Mouse (Mus musculus) embryonic facial prominence, embryonic 11.5 days (tissue): ENCODE data around the gene Rubcn. TPM values are rescaled to one million over a fixed set of nuclear protein-coding genes. Genes with fewer than 3 reads are reported as not detected.

Experiments
- ATAC-seq: fragments of 200-750 bp; cut with Nextera tagmentation; replicated peaks from 2 replicates; pipeline ENCODE4 v1.8.0; 2017; ENCODE audit warnings: low read depth; ENCODE audit not compliant: insufficient number of reproducible peaks, low FRiP score, low TSS enrichment
- DNase-seq: peaks from one replicate; pipeline ENCODE4 v3.0.0-alpha.2; 2015; ENCODE audit warnings: low spot score
- H3K27ac ChIP-seq: fragments of 300-500 bp; sonication (generic); replicated peaks from 2 replicates; pipeline ENCODE4 v1.5.1; 2014; ENCODE audit warnings: mild to moderate bottlenecking, low read depth, low read length, control low read depth
- H3K27me3 ChIP-seq: fragments of 300-500 bp; sonication (generic); 2 replicates; pipeline ENCODE4 v1.6.1; 2014; ENCODE audit warnings: mild to moderate bottlenecking, low read length, moderate library complexity, mixed read lengths; ENCODE audit not compliant: control insufficient read depth, insufficient read depth
- H3K36me3 ChIP-seq: fragments of 300-500 bp; sonication (generic); replicated peaks from 2 replicates; pipeline ENCODE4 v1.6.1; 2014; ENCODE audit warnings: low read depth, mild to moderate bottlenecking, low read length, moderate library complexity, mixed read lengths; ENCODE audit not compliant: control insufficient read depth, insufficient read depth
- H3K4me1 ChIP-seq: fragments of 300-500 bp; sonication (generic); 2 replicates; pipeline ENCODE4 v1.6.1; 2014; ENCODE audit warnings: low read length, mixed read lengths; ENCODE audit not compliant: control insufficient read depth, insufficient read depth
- H3K4me2 ChIP-seq: fragments of 300-500 bp; sonication (generic); 2 replicates; pipeline ENCODE4 v1.6.1; 2014; ENCODE audit warnings: low read depth, mild to moderate bottlenecking, control low read depth, low read length, moderate library complexity
- H3K4me3 ChIP-seq: fragments of 300-500 bp; sonication (generic); 2 replicates; pipeline ENCODE4 v1.5.1; 2014; ENCODE audit warnings: low read depth, low read length, control low read depth
- H3K9ac ChIP-seq: fragments of 300-500 bp; sonication (generic); replicated peaks from 2 replicates; pipeline ENCODE4 v1.6.1; 2014; ENCODE audit warnings: mild to moderate bottlenecking, control low read depth, low read length
- H3K9me3 ChIP-seq: fragments of 300-500 bp; sonication (generic); replicated peaks from 2 replicates; pipeline ENCODE4 v1.6.1; 2016; ENCODE audit warnings: mild to moderate bottlenecking, low read length, inconsistent platforms, mixed read lengths; ENCODE audit not compliant: control insufficient read depth
- WGBS: fragments of 180-500 bp; shearing (Covaris S2); extraction: QIAGEN DNeasy Blood & Tissue Kit; methylation state at CpG from one replicate; pipeline ENCODE4 v1.1.7; 2014; 5-methylcytosine and 5-hydroxymethylcytosine counted together
- polyA plus RNA-seq: library from polyadenylated mRNA; unstranded; fragments of >200 nt; fragmentation: Nextera tagmentation; extraction: Ambion mirVana; gene quantifications from 2 replicates; pipeline ENCODE4 v1.2.1, GENCODE M21; 2014

The Rubcn gene
- polyA plus RNA-seq, 1 experiment from 2014 or later = 10.5 TPM

DNA sequence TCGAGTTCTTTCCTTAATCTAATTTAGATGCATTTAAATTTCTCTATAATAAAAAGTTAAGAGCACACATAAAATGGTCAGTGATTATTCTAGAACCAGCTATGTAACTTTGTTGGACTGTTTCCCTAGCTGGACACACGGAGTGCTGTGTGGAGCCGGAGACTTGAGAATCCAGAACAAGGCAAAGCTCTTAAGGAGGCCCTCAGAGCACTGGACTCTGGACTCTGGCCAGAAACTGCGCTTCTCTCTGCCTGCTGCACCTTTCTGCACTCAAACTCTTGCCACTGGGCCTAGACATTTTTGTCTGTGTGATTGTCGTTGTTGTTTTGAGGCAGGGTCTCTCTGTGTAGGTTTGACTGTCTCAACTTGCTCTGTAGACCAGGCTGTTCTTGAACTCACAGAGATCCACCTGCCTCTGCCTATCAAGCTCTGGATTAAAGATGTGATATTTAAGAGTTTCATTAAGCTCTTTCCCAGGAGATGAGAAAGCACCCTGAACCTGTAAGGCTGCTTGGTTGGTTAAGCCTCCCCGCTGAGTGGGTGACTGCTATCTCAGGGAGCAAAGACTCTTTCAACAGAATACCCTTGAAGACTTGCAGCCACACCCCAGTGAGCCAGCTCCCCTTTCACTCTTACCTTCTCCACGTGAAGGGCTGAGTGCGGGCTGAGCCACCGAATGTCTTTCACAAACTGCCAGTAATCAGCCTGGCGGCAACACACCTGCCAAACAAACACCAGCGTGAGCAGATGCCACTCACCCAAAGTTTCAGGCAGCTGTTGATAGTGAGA lies 28.3 kb downstream of the Rubcn start:
- no peak for DNase-seq
- Histone ChIP-seq H3K4me2 (no peak overlapping the region), H3K36me3 (no peaks in the 10 kb centered on the region), H3K27ac (no peak overlapping the region), H3K9me3 (no peaks in the 10 kb centered on the region), H3K9ac (no peak overlapping the region), H3K4me1 (no peaks in the 10 kb centered on the region), H3K4me3 (no peak overlapping the region), H3K27me3 (no peaks in the 10 kb centered on the region)
- 91% methylated on average over 11 of the region's 11 CpGs for WGBS
- no peak for ATAC-seq

DNA sequence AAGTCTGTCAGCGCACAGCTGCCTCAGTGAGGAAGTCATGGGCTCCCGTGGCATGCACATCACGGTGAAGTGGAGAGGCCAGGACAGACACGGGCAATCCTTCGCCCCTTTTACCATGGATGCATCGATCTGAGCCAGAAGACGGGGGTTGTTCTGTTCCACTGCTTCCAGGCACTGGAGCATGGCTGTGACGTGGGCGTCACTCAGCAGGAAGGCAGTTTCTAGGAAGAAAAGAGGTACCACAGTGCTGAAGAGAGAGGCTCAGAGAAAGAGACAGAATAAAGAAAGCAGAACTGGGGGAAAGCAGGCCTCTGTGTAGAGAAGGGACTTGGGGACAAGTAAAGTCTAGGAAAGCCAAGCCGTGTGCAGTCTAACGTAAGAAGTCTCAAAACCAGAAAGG lies 30.5 kb downstream of the Rubcn start:
- peaks cover 5% of the 10 kb centered on the region; the same call in 1 of the 2 replicates for H3K36me3 ChIP-seq
- no peak for ATAC-seq
- H3K9me3 ChIP-seq = no peaks in the 10 kb centered on the region
- H3K4me3 ChIP-seq = no peak overlapping the region
- no peaks in the 10 kb centered on the region for H3K27me3 ChIP-seq
- DNase-seq = no peak
- no peaks in the 10 kb centered on the region for H3K4me1 ChIP-seq
- H3K9ac ChIP-seq = no peak overlapping the region
- H3K27ac ChIP-seq = no peak overlapping the region
- H3K4me2 ChIP-seq = no peak overlapping the region
- 89% methylated on average over 11 of the region's 11 CpGs for WGBS

DNA sequence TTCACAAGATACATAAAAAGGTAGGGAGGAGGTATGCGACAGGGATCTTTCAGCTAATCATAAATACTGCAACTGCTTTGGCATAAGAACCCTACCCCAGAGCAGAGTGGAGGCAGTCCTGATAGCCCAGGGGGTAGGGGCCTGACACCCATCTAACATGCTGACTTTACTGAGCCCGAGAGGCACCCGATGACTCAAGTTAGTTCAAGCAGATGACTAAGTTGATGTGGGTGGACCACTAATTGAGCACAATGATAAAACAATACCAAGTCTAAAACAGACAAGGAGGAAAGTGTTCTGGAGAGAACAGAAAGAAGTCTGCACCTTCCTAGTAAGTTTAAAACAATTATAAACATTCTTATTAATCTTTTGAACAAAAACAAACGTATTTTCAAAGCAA lies 46.1 kb downstream of the Rubcn start:
- no peak for DNase-seq
- Histone ChIP-seq H3K36me3 (no peaks in the 10 kb centered on the region), H3K27me3 (no peaks in the 10 kb centered on the region), H3K4me2 (no peak overlapping the region), H3K4me1 (no peaks in the 10 kb centered on the region), H3K9ac (no peak overlapping the region), H3K9me3 (no peaks in the 10 kb centered on the region), H3K4me3 (no peak overlapping the region), H3K27ac (no peak overlapping the region)
- ATAC-seq = no peak
- 88% methylated on average over 4 of the region's 4 CpGs for WGBS

DNA sequence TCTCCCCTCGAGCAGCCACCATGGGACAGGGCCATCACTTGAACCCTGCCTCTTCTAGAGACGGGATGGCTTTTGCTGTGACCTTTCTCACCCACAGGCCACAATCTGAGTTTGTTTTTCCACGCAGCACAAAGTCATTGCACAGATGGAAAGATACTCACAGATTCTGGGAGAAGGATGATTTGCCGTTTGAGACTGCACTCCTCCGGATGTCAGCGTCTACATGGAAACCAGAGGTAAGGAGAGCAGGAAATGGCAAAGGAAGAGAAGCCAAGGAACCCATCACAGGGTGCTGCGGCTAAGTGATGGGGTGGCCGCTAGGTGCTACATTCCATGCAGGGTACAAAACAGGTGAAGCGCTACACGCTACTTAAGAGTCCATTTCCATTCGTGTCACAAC lies 48.5 kb downstream of the Rubcn start:
- ATAC-seq = no peak
- no peak overlapping the region for H3K27ac ChIP-seq
- H3K4me1 ChIP-seq = no peaks in the 10 kb centered on the region
- H3K9ac ChIP-seq = no peak overlapping the region
- 91% methylated on average over 11 of the region's 11 CpGs for WGBS
- H3K36me3 ChIP-seq = no peaks in the 10 kb centered on the region; the same call in 1 of the 2 replicates
- no peaks in the 10 kb centered on the region for H3K9me3 ChIP-seq
- DNase-seq = no peak
- H3K27me3 ChIP-seq = no peaks in the 10 kb centered on the region
- H3K4me3 ChIP-seq = no peak overlapping the region
- no peak overlapping the region for H3K4me2 ChIP-seq

DNA sequence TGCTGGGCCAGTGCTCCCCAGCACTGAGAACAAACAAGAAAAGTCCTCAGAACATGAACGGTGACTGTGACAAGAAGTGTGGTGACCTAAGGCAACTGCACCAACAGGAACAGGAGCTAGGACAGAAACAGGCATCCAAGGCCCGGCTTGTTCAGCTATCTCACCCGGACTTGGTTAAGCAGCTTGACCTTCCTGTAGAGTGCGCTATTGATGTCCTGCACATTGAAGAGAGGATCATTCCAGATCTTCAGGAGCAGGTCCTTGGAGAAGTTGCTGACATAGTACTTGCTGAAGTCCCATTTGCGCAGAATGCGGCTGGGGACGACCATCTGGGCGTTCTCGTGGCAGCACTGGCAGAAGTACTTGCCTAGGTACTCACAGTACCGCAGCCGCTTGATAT lies 51.0 kb downstream of the Rubcn start:
- Histone ChIP-seq H3K4me3 (no peak overlapping the region), H3K27me3 (no peaks in the 10 kb centered on the region), H3K36me3 (no peaks in the 10 kb centered on the region; the same call in 1 of the 2 replicates), H3K9me3 (no peaks in the 10 kb centered on the region), H3K9ac (no peak overlapping the region), H3K27ac (no peak overlapping the region), H3K4me2 (no peak overlapping the region), H3K4me1 (no peaks in the 10 kb centered on the region)
- DNase-seq = no peak
- no peak for ATAC-seq
- 94% methylated on average over 11 of the region's 11 CpGs for WGBS

DNA sequence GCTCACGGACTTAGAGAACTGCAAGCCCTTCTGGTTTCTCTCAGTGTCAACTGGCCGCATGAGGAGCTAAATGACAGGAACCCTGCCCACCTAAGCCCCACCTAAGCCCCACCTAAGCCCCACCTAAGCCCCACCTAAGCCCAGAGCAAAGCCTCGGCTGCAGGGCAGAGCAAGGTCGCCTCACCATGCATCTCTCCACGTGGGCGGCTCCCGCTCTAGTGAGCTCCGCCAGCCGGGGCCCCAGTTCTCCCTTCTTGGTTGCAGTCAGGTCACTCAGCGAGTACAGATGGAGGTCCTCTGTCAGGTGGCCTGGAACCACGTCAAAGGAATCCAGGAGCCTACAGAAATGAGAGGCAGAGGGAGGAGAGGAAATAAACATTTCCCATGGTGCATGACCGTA lies 52.2 kb downstream of the Rubcn start:
- no peaks in the 10 kb centered on the region for H3K4me1 ChIP-seq
- H3K27me3 ChIP-seq = no peaks in the 10 kb centered on the region
- no peaks in the 10 kb centered on the region; the same call in 1 of the 2 replicates for H3K36me3 ChIP-seq
- H3K4me3 ChIP-seq = no peak overlapping the region
- ATAC-seq (no peak), DNase-seq (no peak)
- H3K27ac ChIP-seq = no peak overlapping the region
- no peaks in the 10 kb centered on the region for H3K9me3 ChIP-seq
- WGBS = 74% methylated on average over 12 of the region's 12 CpGs
- no peak overlapping the region for H3K9ac ChIP-seq
- H3K4me2 ChIP-seq = no peak overlapping the region

DNA sequence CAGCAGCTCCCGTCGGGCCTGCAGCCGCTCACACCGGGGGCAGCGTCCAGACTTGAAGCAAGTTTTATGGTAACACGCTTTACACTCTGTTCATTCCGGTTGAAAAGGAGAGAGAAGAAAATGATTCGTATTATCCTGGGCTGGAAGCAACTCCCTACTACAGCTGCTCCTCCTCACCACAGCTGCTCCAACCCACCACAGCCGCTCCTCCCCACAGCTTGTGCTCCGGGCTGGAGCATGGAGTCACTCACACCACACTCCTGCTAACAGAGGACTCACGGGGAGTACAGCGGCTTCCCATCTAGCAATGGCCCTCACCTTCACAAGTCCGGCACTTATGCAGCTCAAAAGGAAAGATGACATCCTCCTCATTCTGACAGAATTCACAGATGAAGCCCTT lies 53.5 kb downstream of the Rubcn start:
- 94% methylated on average over 13 of the region's 13 CpGs for WGBS
- no peak for ATAC-seq

DNA sequence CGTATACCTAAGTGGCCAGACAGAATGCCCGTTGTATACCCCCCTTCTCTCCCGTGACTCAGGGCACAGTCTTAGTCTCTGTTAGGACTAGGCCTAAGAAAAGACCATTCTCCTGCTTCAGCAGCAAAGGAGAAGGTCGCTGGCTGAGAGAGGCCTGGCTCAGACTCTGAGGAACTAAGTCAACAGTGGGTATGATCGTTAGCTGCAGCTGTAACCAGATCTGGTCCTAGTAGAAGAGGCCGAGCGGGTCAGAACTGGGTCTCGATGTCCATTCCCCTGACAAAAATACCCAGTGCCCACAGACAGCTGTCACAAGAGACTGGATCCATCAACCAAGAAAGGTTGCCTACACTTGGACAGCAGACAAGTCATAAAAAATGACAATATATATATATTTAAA lies 54.1 kb downstream of the Rubcn start:
- Histone ChIP-seq H3K27ac (no peak overlapping the region), H3K4me3 (no peak overlapping the region), H3K4me1 (no peaks in the 10 kb centered on the region), H3K36me3 (no peaks in the 10 kb centered on the region; the same call in 1 of the 2 replicates), H3K9ac (no peak overlapping the region), H3K4me2 (no peak overlapping the region), H3K27me3 (no peaks in the 10 kb centered on the region), H3K9me3 (no peaks in the 10 kb centered on the region)
- ATAC-seq (no peak), DNase-seq (no peak)
- 84% methylated on average over 8 of the region's 8 CpGs for WGBS

More for the DNA sequence above, 53.5 kb downstream of the Rubcn start:
- H3K27ac ChIP-seq = no peak overlapping the region
- DNase-seq = no peak
- no peaks in the 10 kb centered on the region; the same call in 1 of the 2 replicates for H3K36me3 ChIP-seq
- no peaks in the 10 kb centered on the region for H3K27me3 ChIP-seq
- H3K9ac ChIP-seq = no peak overlapping the region
- H3K4me3 ChIP-seq = no peak overlapping the region
- no peaks in the 10 kb centered on the region for H3K4me1 ChIP-seq
- H3K9me3 ChIP-seq = no peaks in the 10 kb centered on the region
- no peak overlapping the region for H3K4me2 ChIP-seq
